Mouse (Mus musculus): ENCODE results near the gene Csdc2. TPM values are rescaled to one million over a fixed set of nuclear protein-coding genes. Genes with fewer than 3 reads are reported as not detected.
"Not testable (repeated sequence)": the region's sequence is repeated elsewhere in the genome, so short reads cannot be mapped to it uniquely, and the experiment has no call there.

The Csdc2 gene
- polyA plus RNA-seq, 1 experiment from 2014 or later: 11.8 TPM

DNA sequence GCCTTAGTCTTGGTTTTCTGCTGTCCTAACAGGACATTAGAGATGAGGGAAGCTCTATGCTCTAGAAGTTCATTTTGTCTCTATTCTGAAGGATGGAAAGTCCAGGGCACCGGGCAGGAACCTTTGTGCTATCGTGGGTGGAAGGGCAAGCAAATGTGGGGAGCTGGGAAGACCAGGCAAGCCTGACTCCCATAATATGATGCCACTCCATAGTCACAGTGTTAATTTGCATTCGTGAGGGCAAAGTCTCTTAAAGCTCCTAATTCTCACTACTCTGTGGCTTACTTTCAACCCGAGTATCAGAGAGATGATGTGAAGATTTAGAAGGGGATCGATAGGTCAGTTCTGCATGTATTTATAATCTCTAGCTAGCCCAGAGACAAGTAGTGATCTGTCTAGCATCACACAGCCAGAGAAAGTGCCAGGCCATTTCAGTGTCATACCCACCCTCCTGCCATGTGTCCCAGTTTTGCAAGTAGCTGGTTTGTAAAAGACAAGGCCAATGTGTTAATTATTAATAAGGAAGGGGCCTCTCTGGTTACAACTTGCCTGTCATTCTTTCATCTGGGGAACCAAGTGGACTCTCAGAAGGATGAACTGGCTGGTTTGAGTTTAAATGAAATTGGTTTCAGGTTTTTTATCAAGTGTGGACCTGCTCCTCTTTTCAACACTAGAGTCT lies 38.8 kb upstream of the Csdc2 start:
- Histone ChIP-seq H3K9ac (no peak overlapping the region), H3K27ac (ENCODE audit: low read depth) (no peak overlapping the region), H3K27me3 (ENCODE audit: insufficient read depth, low read length) (no peaks in the 10 kb centered on the region), H3K36me3 (ENCODE audit: insufficient read depth) (peaks cover 74% of the 10 kb centered on the region), H3K9me3 (ENCODE audit: low read depth, low read length) (no peaks in the 10 kb centered on the region), H3K4me1 (ENCODE audit: insufficient read depth) (no peaks in the 10 kb centered on the region), H3K4me2 (no peak overlapping the region), H3K4me3 (ENCODE audit: low read depth, low read length) (no peak overlapping the region)
- WGBS: 86% methylated on average over 5 of the region's 5 CpGs
- no peak for DNase-seq
- ATAC-seq (ENCODE audit: insufficient read depth): no peak
- no peak for TF ChIP-seq CTCF (IDR thresholded peaks at IDR 0.05; ENCODE audit: low read depth)

DNA sequence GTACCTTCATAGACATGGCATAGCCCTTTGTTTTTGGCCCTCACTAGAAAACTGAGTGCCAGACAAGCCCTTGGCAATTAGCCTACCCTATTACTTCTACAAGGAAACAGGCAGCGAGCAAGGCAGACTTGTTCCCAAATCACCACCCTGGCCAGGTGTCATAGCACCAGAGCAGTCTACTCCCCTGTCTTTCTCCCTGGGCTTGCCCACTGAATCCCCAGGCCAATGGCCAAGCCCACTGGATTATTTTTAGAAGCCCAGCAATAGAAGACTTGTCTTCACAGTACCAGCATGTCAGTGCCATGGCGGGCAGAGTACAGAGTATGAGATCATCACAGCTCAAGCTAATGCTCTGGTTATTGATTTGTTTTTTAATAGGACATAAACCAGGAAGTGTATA lies 37.8 kb upstream of the Csdc2 start:
- no peak for TF ChIP-seq CTCF (IDR thresholded peaks at IDR 0.05; ENCODE audit: low read depth)
- 90% methylated on average over 2 of the region's 2 CpGs for WGBS
- Histone ChIP-seq H3K4me2 (no peak overlapping the region), H3K9me3 (ENCODE audit: low read depth, low read length) (no peaks in the 10 kb centered on the region), H3K4me1 (ENCODE audit: insufficient read depth) (no peaks in the 10 kb centered on the region), H3K36me3 (ENCODE audit: insufficient read depth) (peaks cover 77% of the 10 kb centered on the region), H3K27ac (ENCODE audit: low read depth) (no peak overlapping the region), H3K9ac (no peak overlapping the region), H3K4me3 (ENCODE audit: low read depth, low read length) (no peak overlapping the region), H3K27me3 (ENCODE audit: insufficient read depth, low read length) (no peaks in the 10 kb centered on the region)
- ATAC-seq (ENCODE audit: insufficient read depth): no peak
- no peak for DNase-seq

DNA sequence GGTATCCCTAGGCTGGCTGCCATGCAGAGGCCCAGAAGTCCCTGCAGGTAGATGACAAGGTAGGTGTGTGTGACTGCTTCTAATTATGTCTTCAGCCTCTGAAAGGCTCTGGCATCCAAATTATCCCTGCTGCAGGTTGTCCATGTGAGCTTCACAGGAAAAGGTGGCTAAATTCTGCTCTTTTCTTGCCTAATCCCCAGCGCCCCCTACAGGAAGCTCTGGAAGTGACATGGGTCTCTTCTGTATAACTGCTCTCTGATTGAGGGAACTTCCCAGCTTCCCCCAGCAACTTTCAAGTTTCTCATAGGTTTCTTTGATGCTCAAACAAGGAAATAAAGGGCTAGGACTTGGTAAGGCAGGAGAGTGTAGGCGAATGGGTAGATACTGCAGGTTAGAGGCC lies 31.6 kb upstream of the Csdc2 start:
- peak; percentile 84 for DNase-seq
- Histone ChIP-seq H3K27me3 (ENCODE audit: insufficient read depth, low read length) (no peaks in the 10 kb centered on the region), H3K9ac (no peak overlapping the region), H3K9me3 (ENCODE audit: low read depth, low read length) (no peaks in the 10 kb centered on the region), H3K36me3 (ENCODE audit: insufficient read depth) (peaks cover 89% of the 10 kb centered on the region), H3K4me1 (ENCODE audit: insufficient read depth) (no peaks in the 10 kb centered on the region), H3K4me3 (ENCODE audit: low read depth, low read length) (no peak overlapping the region), H3K4me2 (no peak overlapping the region), H3K27ac (ENCODE audit: low read depth) (no peak overlapping the region)
- peak; percentile 83 for TF ChIP-seq CTCF (IDR thresholded peaks at IDR 0.05; ENCODE audit: low read depth)
- 42% methylated on average over 2 of the region's 2 CpGs for WGBS
- no peak for ATAC-seq (ENCODE audit: insufficient read depth)

DNA sequence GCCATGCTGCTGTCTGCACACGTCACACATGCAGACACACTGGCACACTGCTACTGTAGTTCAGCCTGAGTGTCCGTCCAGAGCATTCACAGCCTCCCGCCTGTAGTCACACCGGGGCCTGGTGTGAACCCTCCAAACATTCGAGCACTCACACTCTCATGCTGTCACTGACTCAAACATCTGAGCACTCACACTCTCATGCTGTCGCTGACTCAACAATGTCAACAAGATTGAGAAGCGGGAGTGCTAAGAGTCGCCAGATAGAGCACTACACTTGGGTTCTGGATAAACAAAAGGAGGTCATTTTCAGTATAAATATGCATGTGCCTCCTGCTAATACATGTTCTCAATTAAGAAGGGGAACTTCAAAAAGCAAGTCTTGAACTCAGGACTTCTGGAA lies 28.6 kb upstream of the Csdc2 start:
- H3K36me3 ChIP-seq (ENCODE audit: insufficient read depth): peaks cover 94% of the 10 kb centered on the region
- ATAC-seq (ENCODE audit: insufficient read depth): no peak
- no peak for DNase-seq
- TF ChIP-seq CTCF (IDR thresholded peaks at IDR 0.05; ENCODE audit: low read depth): no peak
- 72% methylated on average over 8 of the region's 8 CpGs for WGBS
- H3K4me2 ChIP-seq: no peak overlapping the region
- H3K27ac ChIP-seq (ENCODE audit: low read depth): no peak overlapping the region
- H3K27me3 ChIP-seq (ENCODE audit: insufficient read depth, low read length): no peaks in the 10 kb centered on the region
- H3K4me1 ChIP-seq (ENCODE audit: insufficient read depth): no peaks in the 10 kb centered on the region
- H3K4me3 ChIP-seq (ENCODE audit: low read depth, low read length): no peak overlapping the region
- no peak overlapping the region for H3K9ac ChIP-seq
- H3K9me3 ChIP-seq (ENCODE audit: low read depth, low read length): no peaks in the 10 kb centered on the region

DNA sequence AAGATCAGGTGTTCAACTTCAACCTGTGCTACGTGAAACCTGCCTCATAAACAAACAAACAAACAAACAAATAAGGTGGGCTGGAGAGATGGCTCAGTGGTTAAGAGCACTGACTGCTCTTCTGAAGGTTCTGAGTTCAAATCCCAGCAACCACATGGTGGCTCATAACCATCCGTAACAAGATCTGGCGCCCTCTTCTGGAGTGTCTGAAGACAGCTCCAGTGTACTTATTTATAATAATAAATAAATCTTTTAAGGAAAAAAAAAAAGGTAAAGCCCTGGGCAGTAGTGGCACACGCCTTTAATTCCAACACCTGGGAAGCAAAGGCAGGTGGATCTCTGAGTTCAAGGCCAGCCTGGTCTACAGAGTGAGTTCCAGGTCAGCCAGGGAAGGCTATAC lies 27.8 kb upstream of the Csdc2 start:
- not testable (repeated sequence) for DNase-seq; H3K4me2 ChIP-seq; H3K4me1 ChIP-seq (ENCODE audit: insufficient read depth); ATAC-seq (ENCODE audit: insufficient read depth); H3K4me3 ChIP-seq (ENCODE audit: low read depth, low read length); H3K27me3 ChIP-seq (ENCODE audit: insufficient read depth, low read length); H3K9me3 ChIP-seq (ENCODE audit: low read depth, low read length); H3K9ac ChIP-seq; H3K27ac ChIP-seq (ENCODE audit: low read depth)
- H3K36me3 ChIP-seq (ENCODE audit: insufficient read depth): peaks cover 94% of the 10 kb centered on the region
- 74% methylated on average over 4 of the region's 4 CpGs for WGBS

DNA sequence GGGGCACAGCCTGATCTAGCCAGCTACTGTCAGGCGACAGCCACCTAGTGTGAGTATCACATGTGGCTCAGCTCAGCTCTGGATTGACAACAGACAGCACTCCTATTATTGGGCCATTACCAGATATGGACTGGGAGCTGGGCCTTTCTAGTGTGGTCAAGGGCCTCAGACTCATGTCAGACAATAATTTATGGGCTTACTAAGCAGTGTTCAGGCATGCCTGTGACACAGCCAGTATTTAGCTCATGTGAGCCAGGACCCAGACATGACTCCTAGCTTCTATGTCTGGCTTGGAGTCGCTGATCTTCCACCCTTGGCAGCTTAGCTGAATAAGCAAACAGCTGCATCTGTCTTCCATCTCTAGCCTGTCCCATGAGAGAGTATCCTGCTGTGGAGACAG lies 24.1 kb upstream of the Csdc2 start:
- no peaks in the 10 kb centered on the region for H3K4me1 ChIP-seq (ENCODE audit: insufficient read depth)
- no peak overlapping the region for H3K4me2 ChIP-seq
- WGBS: 65% methylated on average over 2 of the region's 2 CpGs
- H3K9me3 ChIP-seq (ENCODE audit: low read depth, low read length): no peaks in the 10 kb centered on the region
- H3K27ac ChIP-seq (ENCODE audit: low read depth): no peak overlapping the region
- TF ChIP-seq CTCF (IDR thresholded peaks at IDR 0.05; ENCODE audit: low read depth): no peak
- ATAC-seq (ENCODE audit: insufficient read depth) (no peak), DNase-seq (no peak)
- H3K4me3 ChIP-seq (ENCODE audit: low read depth, low read length): no peak overlapping the region
- peaks cover 93% of the 10 kb centered on the region for H3K36me3 ChIP-seq (ENCODE audit: insufficient read depth)
- no peaks in the 10 kb centered on the region for H3K27me3 ChIP-seq (ENCODE audit: insufficient read depth, low read length)
- H3K9ac ChIP-seq: no peak overlapping the region

DNA sequence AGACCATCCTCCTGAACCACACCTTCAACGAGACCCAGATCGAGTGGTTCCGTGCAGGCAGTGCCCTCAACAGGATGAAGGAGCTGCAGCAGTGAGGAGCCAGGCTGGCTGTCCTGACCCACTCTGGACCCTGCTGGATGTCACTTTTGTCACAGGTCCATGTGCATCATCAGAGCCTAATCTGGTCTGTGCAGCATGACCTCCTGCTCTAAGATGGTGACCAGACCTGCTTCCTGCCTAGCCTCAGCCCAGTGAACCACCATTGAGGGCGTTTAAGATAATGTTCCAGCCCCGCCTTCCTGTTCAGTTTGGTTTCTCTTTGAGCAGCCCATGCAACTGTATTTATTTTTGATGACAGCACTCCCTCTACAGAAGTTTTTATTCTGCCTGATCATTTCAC lies 21.9 kb upstream of the Csdc2 start:
- Histone ChIP-seq H3K9ac (no peak overlapping the region), H3K4me1 (ENCODE audit: insufficient read depth) (no peaks in the 10 kb centered on the region), H3K36me3 (ENCODE audit: insufficient read depth) (peaks cover 84% of the 10 kb centered on the region), H3K4me3 (ENCODE audit: low read depth, low read length) (no peak overlapping the region), H3K27ac (ENCODE audit: low read depth) (no peak overlapping the region), H3K4me2 (no peak overlapping the region), H3K27me3 (ENCODE audit: insufficient read depth, low read length) (no peaks in the 10 kb centered on the region), H3K9me3 (ENCODE audit: low read depth, low read length) (no peaks in the 10 kb centered on the region)
- DNase-seq: no peak
- WGBS: 80% methylated on average over 5 of the region's 5 CpGs
- no peak for ATAC-seq (ENCODE audit: insufficient read depth)
- no peak for TF ChIP-seq CTCF (IDR thresholded peaks at IDR 0.05; ENCODE audit: low read depth)

DNA sequence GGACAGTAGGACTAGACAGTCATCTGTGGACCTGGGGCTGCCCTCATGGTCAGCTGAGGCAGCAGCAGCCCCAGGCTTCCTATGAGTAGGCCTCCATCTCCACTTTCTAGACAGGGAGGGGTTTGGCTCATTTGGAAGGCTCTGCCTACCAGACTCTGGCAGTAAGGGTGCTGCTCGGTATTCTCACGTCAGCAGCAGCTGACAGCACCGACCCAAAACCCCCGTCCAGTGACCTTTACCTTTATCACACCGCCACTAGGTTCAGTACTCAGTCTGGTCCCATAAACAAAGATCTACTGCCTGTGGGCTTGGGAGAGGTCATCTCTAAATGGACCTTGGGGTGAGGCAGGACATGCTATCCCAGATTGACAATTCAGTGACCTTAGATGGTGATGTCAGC lies 20.9 kb upstream of the Csdc2 start:
- ATAC-seq (ENCODE audit: insufficient read depth) (no peak), DNase-seq (no peak)
- no peaks in the 10 kb centered on the region for H3K9me3 ChIP-seq (ENCODE audit: low read depth, low read length)
- H3K4me3 ChIP-seq (ENCODE audit: low read depth, low read length): no peak overlapping the region
- 58% methylated on average over 5 of the region's 5 CpGs for WGBS
- H3K9ac ChIP-seq: no peak overlapping the region
- H3K4me1 ChIP-seq (ENCODE audit: insufficient read depth): no peaks in the 10 kb centered on the region
- no peak overlapping the region for H3K4me2 ChIP-seq
- no peak for TF ChIP-seq CTCF (IDR thresholded peaks at IDR 0.05; ENCODE audit: low read depth)
- no peak overlapping the region for H3K27ac ChIP-seq (ENCODE audit: low read depth)
- H3K36me3 ChIP-seq (ENCODE audit: insufficient read depth): peaks cover 76% of the 10 kb centered on the region
- H3K27me3 ChIP-seq (ENCODE audit: insufficient read depth, low read length): no peaks in the 10 kb centered on the region

All from lung, embryonic 14.5 days (tissue).